Mouse (Mus musculus) adrenal gland, postnatal 36 days (tissue): ENCODE measurements around the gene Kif2a. TPM values are rescaled to one million over a fixed set of nuclear protein-coding genes. Genes with fewer than 3 reads are reported as not detected.
"Not testable (repeated sequence)": the region's sequence is repeated elsewhere in the genome, so short reads cannot be mapped to it uniquely, and the experiment has no call there.

ENCODE experiments used
- DNase-seq, 2 experiments: peaks; one replicate each; pipeline ENCODE4 v3.0.0; 2021; ENCODE audit warnings: mixed read lengths in 1 of 2
- total RNA-seq, 2 experiments: library from RNA; stranded (reverse); gene quantifications; 2 replicates each; pipeline ENCODE4 v1.2.3; 2021

Gene Kif2a
- total RNA-seq, 2 experiments from 2014 or later, result 49.5 to 51.6 TPM

DNA sequence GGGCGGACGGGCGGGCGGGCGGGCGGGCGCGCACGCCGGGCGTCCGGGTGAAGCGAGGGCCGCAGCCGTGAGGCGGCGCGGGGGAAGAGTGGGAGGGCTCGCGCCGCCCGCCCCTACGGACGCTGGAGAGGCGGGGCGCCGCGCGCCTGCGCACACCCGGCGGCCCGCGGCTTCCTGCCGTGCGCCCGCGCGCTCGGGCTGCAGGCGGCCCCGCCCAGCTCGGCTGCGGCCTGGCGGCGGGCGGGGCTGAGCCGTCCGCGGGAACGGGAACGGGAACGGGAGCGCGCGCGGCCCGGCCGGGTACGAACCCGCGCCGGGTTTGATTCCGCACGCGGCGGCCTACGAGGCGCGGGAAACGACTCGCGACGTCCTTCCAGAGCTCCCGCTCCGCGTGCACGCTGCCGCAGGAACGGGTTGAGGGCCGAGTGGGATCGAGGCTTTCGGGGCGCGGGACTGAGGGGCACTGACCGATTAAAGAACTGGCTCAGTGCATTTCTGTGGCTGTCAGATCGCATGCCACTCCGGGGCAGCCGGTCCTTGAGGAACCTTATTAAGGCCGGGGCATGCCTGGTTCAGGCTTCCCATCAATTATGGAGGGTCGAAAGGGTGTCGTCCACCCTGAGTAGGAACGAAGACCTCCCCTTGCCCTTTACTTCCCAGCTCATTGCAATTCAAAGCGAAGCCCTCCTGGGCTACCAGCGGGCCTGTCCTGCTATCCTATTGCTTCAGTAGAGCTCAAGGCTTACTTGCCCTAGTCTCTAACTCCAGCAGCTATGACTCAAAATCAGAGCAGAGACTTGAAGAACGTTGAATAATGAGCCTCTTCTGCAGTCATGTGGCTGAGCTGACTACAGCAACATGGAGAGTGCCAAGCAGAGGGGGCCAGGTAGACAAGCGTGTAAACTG, 593 bp upstream of the Kif2a start:
- DNase-seq, result peak; percentile 86 to 93

DNA sequence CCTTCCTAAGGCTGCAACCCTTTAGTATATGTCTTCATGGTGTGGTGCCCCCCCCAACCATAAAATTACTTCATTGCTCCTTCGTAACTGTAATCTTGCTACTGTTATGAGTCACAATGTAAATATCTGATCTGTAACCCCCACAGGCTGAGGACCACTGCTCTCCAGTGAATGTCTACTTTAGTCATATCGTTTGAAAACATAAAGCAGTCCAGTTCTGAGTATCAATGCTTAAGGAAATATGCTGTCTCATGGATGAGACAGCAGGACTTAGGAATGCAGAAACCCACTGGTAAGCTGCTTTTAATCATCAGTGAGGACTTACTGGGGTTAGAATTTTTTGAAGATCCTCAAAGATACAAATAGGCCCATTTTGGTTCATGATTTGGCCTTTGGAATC, 2.5 kb downstream of the Kif2a start:
- no peak for DNase-seq

DNA sequence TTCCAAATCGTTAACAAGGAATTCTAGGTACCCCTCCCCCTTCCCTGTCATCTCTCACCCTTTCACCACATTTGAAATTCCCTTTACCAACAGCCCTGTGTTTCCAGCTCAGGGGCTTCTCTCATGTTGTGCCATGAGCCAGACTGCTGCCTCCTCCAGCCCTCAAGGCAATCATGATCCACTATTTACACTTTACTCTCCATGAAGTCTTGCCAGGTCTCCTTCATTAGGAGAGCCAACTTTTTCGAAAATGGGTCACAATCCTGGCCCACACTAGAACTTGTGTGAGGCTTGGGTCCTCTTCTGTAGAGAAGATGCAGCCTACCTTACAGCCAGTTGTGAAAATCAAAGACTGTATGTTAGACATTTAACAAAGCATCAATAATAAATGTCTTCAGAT, 8.0 kb downstream of the Kif2a start:
- no peak for DNase-seq

DNA sequence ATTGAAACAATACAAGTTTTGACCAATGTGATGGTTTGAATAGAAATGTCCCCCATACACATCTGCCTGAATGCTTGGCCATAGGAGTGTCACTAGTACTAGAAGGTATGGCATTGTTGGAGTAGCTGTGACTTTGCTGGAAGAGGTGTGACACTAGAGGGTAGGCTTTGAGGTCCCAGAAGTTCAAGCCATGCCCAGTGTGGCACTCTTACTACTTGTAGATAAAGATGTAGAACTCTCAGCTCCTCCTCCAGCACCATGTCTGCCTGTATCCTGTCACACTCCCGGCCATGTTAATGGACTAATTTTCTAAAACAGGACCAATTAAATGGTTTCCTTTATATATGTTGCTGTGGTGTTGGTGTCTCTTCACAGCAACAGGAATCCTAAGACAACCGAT, 10.3 kb downstream of the Kif2a start:
- DNase-seq, result no peak

DNA sequence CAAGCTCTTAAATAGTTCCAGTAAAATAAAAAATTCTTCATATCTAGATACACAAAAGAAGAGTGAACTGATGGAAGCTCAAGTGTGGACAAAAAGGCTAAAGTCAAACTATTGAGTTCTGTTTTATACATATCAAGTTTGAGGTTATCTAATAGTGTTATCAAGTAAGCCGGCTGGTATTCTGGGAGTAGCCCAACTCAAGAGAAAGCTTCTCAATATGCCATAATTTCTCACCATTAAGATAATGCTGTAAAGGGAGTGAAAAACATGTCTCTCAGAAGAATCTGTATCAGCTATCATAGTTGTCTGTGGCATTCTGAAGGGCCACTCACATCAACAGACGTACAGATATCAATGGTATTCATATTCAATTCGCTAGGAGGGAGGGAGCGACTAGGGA, 13.8 kb downstream of the Kif2a start:
- DNase-seq, result no peak

DNA sequence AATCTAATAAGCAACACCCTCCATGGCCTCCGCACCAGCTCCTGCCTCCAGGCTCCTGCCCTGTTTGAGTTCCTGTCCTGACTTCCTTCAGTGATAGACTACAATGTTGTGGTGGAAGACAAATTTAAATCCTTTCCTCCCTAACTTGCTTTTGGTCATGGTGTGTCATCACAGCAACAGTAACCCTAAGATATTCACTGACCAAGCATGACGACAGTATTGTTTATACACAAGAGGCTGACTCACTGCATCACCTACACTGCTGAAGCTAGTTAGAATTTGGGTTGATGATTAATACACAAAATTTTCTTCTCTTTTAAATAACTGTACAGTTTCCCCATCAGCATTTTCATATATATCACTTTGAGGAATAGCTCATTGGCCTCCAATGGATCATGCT, 18.7 kb downstream of the Kif2a start:
- no peak for DNase-seq

DNA sequence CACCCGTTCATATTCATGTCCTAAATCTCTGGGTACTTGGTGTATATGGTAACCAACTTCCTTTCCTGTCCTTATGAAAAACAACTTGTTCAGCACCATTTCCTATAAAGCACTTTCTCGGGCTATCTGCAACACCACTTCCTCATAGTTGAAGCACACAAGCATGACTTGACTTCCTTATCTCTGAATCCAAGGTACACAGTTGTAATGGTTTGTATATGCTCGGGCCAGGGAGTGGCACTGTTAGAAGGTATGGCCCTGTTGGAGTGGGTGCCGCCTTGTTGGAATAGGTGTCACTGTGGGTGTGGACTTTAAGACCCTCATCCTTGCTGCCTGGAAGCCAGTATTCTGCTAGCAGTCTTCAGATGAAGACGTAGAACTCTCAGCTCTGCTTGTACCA, 23.3 kb downstream of the Kif2a start:
- DNase-seq, result no peak

DNA sequence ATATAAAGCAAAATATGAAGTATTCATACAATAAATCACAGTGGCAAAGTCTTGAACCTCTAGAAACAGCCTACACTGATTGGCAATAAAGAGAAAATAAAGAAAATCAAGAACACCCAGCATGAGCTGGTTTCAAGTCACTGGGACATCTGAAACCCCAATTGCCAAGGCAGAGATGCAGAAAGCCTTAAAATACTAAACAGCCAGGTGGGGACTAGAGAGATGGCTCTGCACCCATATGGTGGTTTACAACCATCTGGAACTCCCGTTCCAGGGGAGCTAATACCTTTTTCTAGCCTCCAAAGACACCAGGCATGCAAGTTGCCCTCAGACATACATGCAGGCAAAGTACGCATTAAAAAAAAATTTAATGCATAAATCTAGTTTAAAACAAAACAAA, 23.9 kb downstream of the Kif2a start:
- no peak for DNase-seq

DNA sequence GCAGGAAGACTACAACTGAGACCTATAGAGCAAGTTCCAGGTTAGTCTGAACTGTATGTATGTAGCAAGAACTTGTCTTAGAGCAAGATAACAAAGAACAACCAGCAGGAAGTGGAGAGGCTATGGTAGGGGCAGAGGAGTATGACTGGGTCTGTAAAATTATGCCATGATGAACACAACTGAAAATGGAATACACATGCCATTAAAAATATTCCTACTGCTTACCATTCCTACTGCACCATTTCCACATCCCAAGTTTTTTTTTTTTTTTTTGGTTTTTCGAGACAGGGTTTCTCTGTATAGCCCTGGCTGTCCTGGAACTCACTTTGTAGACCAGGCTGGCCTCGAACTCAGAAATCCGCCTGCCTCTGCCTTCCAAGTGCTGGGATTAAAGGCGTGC, 24.4 kb downstream of the Kif2a start:
- DNase-seq, result not testable (repeated sequence)

DNA sequence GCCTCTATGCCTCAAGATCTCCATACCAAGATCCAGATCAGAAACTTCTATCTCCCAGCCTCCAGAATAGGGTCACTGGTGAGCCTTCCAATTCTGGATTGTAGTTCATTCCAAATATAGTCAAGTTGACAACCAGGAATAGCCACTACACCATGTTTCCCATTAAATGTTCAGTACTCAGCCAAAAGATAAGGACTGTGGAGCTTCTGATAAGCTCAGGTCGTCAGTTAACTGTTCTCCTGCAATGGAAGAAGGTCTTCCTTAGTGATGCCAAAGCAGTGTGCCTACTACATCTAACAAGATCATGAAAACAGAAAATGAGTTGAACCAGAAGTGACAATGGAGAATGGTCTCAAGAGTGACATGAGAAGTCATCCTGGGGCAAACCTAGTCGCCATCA, 25.0 kb downstream of the Kif2a start:
- no peak for DNase-seq

DNA sequence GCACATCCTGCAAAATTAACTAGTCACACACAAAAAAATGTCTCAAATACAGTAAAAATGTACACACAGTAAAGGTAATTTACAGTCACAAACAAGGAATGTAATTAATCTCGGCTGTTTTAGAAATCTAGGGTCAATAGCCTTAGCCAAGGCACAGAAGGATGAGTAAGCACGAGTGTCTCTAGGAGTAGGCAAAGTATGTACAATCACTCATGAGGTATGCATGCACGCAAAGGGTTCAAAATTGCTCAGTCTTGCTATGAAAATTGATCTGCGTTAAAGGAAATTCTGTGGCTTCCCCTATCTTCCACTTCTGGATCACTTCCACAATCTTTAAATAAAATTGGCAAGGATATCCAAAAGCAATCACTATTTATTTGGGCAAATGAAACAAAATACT, 60.4 kb downstream of the Kif2a start:
- no peak for DNase-seq

DNA sequence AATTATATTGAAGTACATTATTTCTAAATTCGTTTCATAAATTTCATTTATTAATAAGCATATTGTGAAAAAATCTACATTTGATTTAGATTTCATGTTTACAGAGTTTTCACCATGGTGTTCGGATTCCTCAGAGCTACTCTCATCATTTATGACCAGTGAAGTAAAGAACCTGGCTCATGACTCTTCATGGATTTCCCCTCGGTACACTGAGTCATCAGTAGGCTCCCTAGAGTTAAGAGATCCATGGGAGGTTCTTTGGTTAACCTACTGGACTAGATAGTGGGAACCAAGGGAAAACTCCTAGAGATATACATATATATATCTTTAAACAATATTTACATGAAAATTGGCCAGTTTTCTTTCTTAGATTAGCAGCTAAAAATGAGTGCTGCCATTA, 61.4 kb downstream of the Kif2a start:
- no peak for DNase-seq

DNA sequence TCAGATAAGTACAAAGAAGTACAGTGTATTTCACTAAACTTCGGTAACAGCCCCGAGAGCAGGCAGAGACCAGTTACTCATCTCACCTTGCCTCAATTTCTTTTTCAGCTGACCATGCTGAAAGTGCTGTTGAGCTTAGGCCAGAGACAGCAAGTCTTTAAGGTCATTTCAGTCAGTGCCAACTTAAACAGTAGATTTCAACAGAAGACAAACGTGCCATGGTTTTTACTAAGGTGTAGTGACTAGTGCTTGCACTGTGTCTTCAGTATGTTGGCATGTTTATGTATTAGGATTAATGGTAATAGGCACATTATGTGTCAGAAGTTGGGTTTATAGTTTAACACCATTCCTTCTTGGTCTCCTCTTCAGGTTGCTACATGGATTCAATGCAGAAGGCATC, 63.6 kb downstream of the Kif2a start:
- DNase-seq, result no peak

DNA sequence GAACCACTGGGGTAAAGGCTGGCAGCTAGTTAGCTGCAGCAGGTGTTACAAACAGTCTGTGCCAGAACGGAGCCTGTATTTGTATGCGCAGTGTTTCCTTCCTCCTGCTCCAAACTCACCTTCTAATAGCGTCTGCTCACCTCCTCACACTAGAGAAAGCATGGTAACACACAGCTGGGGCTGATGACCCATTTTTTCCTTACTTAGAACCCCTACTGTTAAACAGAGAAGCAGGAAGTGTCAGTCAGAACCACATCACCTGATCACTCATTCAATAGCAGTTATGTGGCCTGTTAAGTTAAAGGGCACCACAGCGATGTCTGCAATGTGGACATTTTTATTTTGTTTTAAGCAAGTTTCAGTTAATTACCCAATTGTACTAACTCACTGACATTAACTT, 64.4 kb downstream of the Kif2a start:
- no peak for DNase-seq

DNA sequence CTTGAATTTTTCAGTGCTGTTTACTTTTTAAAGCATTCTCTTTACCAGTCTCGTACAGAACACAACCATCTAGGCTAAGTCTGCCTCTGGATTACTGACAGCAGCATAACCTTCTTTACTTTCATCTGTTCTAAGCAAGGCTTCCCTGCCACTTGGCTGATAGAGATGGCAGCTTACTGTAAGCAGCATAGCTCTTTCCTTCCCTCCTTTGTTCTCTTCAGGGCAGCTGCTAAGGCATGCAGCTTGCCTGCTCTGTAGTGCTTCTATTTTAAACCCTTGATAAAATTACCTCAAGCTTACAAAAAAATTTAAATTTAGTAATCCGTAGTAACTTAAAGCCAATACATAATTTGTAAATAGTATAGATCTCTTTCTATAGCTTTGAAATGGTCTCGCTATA, 67.0 kb downstream of the Kif2a start:
- DNase-seq, result no peak

DNA sequence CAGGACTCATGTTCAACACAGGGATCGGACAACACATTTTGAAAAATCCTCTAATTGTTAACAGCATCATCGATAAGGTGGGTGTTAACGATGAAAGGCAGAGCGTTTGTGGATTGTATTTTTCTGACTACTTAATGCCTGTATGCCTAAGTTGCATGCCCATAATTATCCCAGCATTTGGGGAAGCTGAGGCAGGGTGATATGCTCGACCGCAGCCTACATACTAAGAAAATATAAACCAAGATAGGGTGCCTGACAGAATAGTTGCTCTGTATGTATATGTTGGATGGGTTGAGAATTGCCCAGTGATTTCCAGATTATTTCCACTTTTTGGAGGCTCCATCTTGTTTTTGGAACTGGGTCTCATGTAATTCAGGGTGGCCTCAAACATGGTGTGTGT, 74.3 kb downstream of the Kif2a start:
- DNase-seq, result no peak

DNA sequence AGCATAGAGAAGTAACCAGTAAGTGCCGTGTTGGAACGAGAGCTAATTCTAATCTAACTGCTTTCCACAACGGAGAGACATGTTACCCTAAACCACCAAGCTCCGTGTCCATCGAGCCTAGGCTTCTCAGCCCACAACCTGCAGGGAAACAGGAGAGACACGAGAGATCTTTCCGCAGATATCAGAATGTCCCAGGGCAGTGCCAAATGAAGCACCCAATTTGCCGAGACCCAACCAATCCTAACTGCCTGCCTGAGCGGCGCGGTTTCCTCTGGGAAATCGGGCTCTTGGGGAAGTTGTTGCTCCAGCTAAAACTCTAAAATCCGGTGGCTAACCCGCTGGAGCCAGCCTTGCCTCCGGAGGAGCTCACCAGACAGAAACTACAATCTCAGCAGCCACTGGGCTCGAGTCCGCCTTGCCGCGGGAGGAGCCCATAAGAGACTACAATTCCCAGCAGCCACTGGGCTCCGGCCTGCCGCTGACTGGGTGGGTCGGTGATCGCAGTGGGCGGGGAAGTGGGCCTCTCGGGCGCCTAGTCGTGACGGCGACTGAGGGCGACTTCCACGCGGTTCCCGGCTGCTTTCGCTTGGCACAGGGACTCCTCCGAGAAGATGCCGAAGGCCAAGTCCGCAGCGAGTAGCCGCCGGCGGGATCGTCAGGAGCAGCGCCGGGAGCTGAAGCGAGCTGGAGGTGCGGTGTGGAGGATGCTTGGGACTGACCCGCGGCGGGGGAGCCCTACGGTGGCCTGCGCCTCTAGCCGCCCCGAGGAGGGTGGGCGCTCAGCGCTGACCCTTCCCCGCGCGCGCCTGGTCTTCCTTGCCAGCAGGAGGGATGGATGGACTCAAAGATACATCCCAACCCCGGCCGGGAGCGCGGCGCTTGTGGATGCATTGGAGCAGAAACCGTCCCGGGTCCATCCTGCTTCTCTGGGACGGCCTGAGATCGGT, 75.1 kb downstream of the Kif2a start, which contains the start of gene Dimt1:
Dimt1 (plus strand) TSS at position 534 of the 947 bp plus-strand sequence.
- peak; percentile 97 for DNase-seq

DNA sequence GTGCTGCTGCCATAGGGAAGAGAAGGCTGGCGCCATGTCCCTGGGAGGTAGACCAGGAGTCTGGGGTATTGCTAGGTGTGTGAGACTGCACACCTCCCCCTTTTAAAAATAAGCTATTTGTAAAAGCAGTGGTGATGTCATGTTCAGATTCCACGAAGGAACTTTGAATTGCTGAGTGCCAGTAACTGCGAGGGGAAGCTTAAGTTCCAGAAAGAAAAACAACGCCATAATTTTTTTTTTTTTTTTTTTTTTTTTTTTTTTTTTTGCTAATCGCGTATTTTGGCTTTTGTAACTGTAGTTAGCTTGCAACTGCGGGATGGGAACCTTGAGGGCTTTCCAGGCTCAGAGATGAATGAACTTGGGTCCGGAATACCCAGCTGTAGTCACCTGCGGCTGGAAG, 76.4 kb downstream of the Kif2a start:
- no peak for DNase-seq

DNA sequence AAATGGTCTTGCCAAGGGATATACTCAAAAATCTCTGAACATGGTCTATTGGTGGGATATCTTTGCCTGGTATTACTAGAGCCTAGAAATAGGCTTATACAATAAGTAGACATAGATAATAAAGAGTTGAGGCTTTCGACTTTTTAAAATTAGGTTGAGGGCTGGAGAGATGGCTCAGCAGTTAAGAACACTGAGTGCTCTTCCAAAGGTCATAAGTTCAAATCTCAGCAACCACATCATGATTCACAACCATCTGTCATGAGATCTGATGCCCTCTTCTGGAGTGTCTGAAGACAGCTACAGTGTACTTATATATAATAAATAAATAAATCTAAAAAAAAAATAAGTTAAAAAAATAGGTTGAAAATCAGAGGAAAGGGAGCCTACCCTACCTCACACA, 79.2 kb downstream of the Kif2a start:
- DNase-seq, result no peak

DNA sequence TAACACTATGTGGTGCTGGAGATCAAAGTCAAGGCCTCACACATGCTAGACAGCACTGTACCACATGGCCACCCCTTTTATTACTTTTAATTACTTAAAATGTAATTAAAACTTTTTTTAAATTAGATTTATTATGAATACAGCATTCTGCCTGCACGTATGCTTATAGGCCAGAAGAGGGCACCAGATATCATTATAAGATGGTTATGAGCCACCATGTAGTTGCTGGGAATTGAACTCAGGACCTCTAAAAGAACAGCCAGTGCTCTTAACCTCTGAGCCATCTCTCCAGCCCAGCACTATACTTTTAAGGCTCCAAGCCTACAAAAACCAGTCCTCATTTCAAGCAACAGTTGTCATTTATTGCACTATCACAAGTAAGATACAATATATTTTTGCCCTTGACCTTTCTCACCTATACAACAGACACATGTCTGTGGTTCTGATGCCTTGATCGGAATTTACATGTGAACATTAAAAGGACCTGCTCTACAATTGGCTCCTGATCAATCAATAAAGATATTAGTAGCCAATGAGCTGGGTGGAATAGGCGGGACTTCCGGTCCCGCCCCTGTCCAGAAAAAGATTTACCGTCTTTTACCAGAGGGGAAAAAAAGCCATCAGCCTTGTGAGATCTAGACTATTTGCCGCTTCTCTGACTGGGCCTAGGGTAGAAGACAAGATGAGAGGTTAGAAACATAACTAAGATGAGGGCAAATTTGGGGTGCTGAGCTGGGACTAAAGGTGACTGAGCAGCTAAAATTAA, 80.5 kb downstream of the Kif2a start:
- DNase-seq, result no peak

DNA sequence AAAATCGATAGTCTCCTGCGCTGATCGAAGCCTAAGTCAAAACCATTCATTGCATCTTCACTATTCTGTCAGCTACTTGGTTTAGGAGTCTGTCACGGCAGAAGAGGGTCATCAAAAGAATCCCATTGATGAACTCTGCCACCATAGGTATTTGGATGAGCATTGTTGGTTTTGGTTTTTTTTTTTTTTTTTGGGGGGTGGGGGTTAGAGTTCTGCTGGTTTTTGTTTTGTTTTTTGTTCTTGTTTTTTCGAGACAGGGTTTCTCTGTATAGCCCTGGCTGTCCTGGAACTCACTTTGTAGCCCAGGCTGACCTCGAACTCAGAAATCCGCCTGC, 84.8 kb downstream of the Kif2a start:
- DNase-seq, result no peak
